Mouse (Mus musculus): ENCODE measurements around the gene Upk3bl. TPM values are rescaled to one million over a fixed set of nuclear protein-coding genes. Genes with fewer than 3 reads are reported as not detected.

Upk3bl gene
- total RNA-seq (2021), result not detected

- intact Hi-C loops (cut with DNase I), result no loop called here
- no peak for DNase-seq
Observed at GRCm38 (mm10) chr5:136054301-136055077, at the start of gene Upk3bl. Gene Upk3bl, plus strand, starts transcription at chr5:136054492.

- DNase-seq, result no peak
- intact Hi-C loops (cut with DNase I), result no loop called here
Observed at GRCm38 (mm10) chr5:136004537-136004936, 49.8 kb upstream of the Upk3bl start.

GRCm38 (mm10) chr5:136007745-136008144, 46.5 kb upstream of the Upk3bl start:
- intact Hi-C loops (cut with DNase I), result no loop called here
- no peak for DNase-seq

GRCm38 (mm10) chr5:136014877-136015276, 39.4 kb upstream of the Upk3bl start:
- DNase-seq, result peak; percentile 54 to 60
- intact Hi-C loops (cut with DNase I), result no loop called here

- intact Hi-C loops (cut with DNase I), result no loop called here
Observed at GRCm38 (mm10) chr5:136015586-136015985, 38.7 kb upstream of the Upk3bl start.

GRCm38 (mm10) chr5:136016014-136016876, 38.0 kb upstream of the Upk3bl start:
- peak; percentile 25 to 42 for DNase-seq
- intact Hi-C loops (cut with DNase I), result no loop called here

More at GRCm38 (mm10) chr5:136015586-136015985, 38.7 kb upstream of the Upk3bl start:
- peak; percentile 14 to 23 for DNase-seq

- DNase-seq, result peak; percentile 34 to 43
- intact Hi-C loops (cut with DNase I), result no loop called here
Observed at GRCm38 (mm10) chr5:136017262-136017661, 37.0 kb upstream of the Upk3bl start.

- intact Hi-C loops (cut with DNase I), result no loop called here
- no peak for DNase-seq
Observed at GRCm38 (mm10) chr5:136018726-136019125, 35.6 kb upstream of the Upk3bl start.

- intact Hi-C loops (cut with DNase I), result no loop called here
- no peak for DNase-seq
Observed at GRCm38 (mm10) chr5:136019907-136020306, 34.4 kb upstream of the Upk3bl start.

GRCm38 (mm10) chr5:136025712-136026111, 28.6 kb upstream of the Upk3bl start:
- intact Hi-C loops (cut with DNase I), result loop anchor here (5.0 kb wide), 1 partner anchor 43 kb away; the partner anchor contains the start of gene Zp3
- DNase-seq, result no peak

GRCm38 (mm10) chr5:136026859-136027258, 27.4 kb upstream of the Upk3bl start:
- intact Hi-C loops (cut with DNase I), result loop anchor here (5.0 kb wide), 1 partner anchor 45 kb away; the partner anchor contains the start of gene Zp3
- DNase-seq, result no peak

- intact Hi-C loops (cut with DNase I), result loop anchor here (5.0 kb wide), 1 partner anchor 45 kb away; the partner anchor contains the start of gene Zp3
Observed at GRCm38 (mm10) chr5:136027612-136028311, 26.5 kb upstream of the Upk3bl start.

GRCm38 (mm10) chr5:136034868-136035267, 19.4 kb upstream of the Upk3bl start:
- no peak for DNase-seq
- intact Hi-C loops (cut with DNase I), result no loop called here

More at GRCm38 (mm10) chr5:136027612-136028311, 26.5 kb upstream of the Upk3bl start:
- peak in 1 of 2 experiments; percentile 9 for DNase-seq

GRCm38 (mm10) chr5:136035285-136035684, 19.0 kb upstream of the Upk3bl start:
- DNase-seq, result no peak
- intact Hi-C loops (cut with DNase I), result no loop called here

GRCm38 (mm10) chr5:136036667-136037066, 17.6 kb upstream of the Upk3bl start:
- no peak for DNase-seq

GRCm38 (mm10) chr5:136038258-136039214, 15.8 kb upstream of the Upk3bl start, which contains the start of gene Upk3b:
Gene Upk3b, plus strand, starts transcription at chr5:136038496.
- intact Hi-C loops (cut with DNase I), result no loop called here
- DNase-seq, result no peak

More at GRCm38 (mm10) chr5:136036667-136037066, 17.6 kb upstream of the Upk3bl start:
- intact Hi-C loops (cut with DNase I), result no loop called here

GRCm38 (mm10) chr5:136040210-136040609, 14.1 kb upstream of the Upk3bl start:
- intact Hi-C loops (cut with DNase I), result no loop called here
- DNase-seq, result no peak

- intact Hi-C loops (cut with DNase I), result no loop called here
- no peak for DNase-seq
Observed at GRCm38 (mm10) chr5:136041260-136041659, 13.0 kb upstream of the Upk3bl start.

GRCm38 (mm10) chr5:136041666-136042065, 12.6 kb upstream of the Upk3bl start:
- intact Hi-C loops (cut with DNase I), result no loop called here
- DNase-seq, result no peak
